Mouse (Mus musculus): ENCODE measurements around the gene Ube2d3.

GRCm38 (mm10) chr3:135438913-135439531 is 1.1 kb downstream of the Ube2d3 start:
- TF ChIP-seq FLI1 (IDR thresholded peaks at IDR 0.05; ENCODE audit: low read length) (no peak), GATA1 (IDR thresholded peaks at IDR 0.05; ENCODE audit: borderline replicate concordance, low read length) (no peak)

Measured in megakaryocyte, embryonic 14.5 days (primary cell).